In the genomic region with DNA sequence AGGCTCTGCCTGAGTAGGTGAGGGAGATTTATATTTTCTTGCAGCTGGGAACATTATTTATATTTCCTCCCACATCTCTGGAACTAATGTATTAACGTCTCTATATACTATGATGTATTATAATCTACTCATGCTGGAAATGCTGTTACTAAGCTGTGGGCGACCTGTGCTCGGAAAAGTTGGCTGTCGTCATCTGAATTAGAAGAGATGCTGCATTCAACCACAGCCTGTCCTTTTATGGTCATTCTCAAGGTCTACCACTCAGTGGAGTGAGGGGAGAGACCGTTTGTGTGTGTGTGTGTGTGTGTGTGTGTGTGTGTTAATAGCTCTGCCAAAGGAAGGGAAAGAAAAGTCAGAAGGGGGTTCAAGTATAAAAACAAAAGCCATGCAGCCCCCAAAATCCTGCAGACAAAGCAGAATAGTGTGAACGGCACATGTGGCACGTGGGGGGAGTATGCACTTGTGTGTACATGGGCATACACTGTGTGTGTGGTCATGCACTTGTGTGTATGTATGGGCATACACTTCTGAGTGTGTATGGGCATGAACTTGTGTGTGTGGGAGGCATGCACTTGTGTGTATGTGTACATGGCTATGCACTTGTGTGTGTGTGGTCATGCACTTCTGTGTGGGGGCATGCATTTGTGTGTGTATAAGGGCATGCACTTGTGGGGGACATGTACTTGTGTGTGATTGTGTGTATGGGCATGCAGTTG, we compare ENCODE assay signal across 14 mouse cellular contexts. TPM values are rescaled to one million over a fixed set of nuclear protein-coding genes. Genes with fewer than 3 reads are reported as not detected.
DNase-seq lines count a peak whose midpoint lies in the region; ATAC-seq lines count a peak whose summit lies in the region.
"Had no signal": no experiment of that assay in that cellular context is flagged by ENCODE, and none has a peak within 500 bp of the region (broad histone marks: within the 10 kb centered on the region; RNA-seq: fewer than 3 reads in every experiment).

No protein-coding gene starts in this region.

- H3K4me2 ChIP-seq in kidney, embryonic 16.5 days (replicated peaks; ENCODE audit: low read depth, low read length) = no peak overlapping the region
- H3K4me2 ChIP-seq: forebrain, embryonic 15.5 days; limb, embryonic 12.5 days had no signal

- peak; percentile 48 for DNase-seq in adrenal gland, postnatal 10 days
- DNase-seq in adrenal gland, adult 8-10 months = no peak
- no peak for DNase-seq in kidney, postnatal 36 days
- peak; percentile 85 for DNase-seq in 416B (ENCODE audit: low read depth)
- no peak for DNase-seq in limb, embryonic 10.5 days (ENCODE audit: low spot score)
- no peak for DNase-seq in cerebellum, postnatal 14 days
- DNase-seq in gastrocnemius, adult 8-10 months (ENCODE audit: low spot score in 2 of 2) = no peak
- DNase-seq: cerebellum, adult 11 months had no signal

- H3K4me3 ChIP-seq in kidney, embryonic 16.5 days (ENCODE audit: low read length) = no peak overlapping the region
- no peak overlapping the region for H3K4me3 ChIP-seq in limb, embryonic 10.5 days
- H3K4me3 ChIP-seq: forebrain, embryonic 15.5 days; limb, embryonic 12.5 days; myocyte had no signal

- ATAC-seq in kidney, embryonic 16.5 days (ENCODE audit: low FRiP score, low TSS enrichment) = peak; percentile 15; the same call in 1 of the 2 replicates
- ATAC-seq: activated CD4-positive, CD25-positive, alpha-beta regulatory T cell, adult 4 months; forebrain, embryonic 15.5 days had no signal

- no peaks in the 10 kb centered on the region for H3K9me3 ChIP-seq in kidney, embryonic 16.5 days (ENCODE audit: low read length)
- no peaks in the 10 kb centered on the region for H3K9me3 ChIP-seq in limb, embryonic 10.5 days (replicated peaks)
- H3K9me3 ChIP-seq: forebrain, embryonic 15.5 days; G1E; limb, embryonic 12.5 days had no signal

- H3K27ac ChIP-seq in kidney, embryonic 16.5 days (ENCODE audit: low read length) = no peak overlapping the region
- H3K27ac ChIP-seq in limb, embryonic 10.5 days = peak overlapping the region; percentile 63
- H3K27ac ChIP-seq: forebrain, embryonic 15.5 days had no signal

- H3K4me1 ChIP-seq in kidney, embryonic 16.5 days (ENCODE audit: insufficient read depth, low read length) = peaks cover 6% of the 10 kb centered on the region; the same call in 1 of the 2 replicates
- H3K4me1 ChIP-seq in limb, embryonic 10.5 days = peaks cover 22% of the 10 kb centered on the region
- H3K4me1 ChIP-seq: forebrain, embryonic 15.5 days had no signal

- no peaks in the 10 kb centered on the region for H3K27me3 ChIP-seq in kidney, embryonic 16.5 days (ENCODE audit: insufficient read depth, low read length)
- no peaks in the 10 kb centered on the region for H3K27me3 ChIP-seq in limb, embryonic 10.5 days (ENCODE audit: low read depth, poor library complexity, severe bottlenecking)
- H3K27me3 ChIP-seq: forebrain, embryonic 15.5 days; limb, embryonic 12.5 days had no signal

- 49% methylated on average over 7 of the region's 7 CpGs for WGBS in kidney, embryonic 16.5 days
- WGBS in limb, embryonic 10.5 days = 78% methylated on average over 7 of the region's 7 CpGs

- no peaks in the 10 kb centered on the region for H3K36me3 ChIP-seq in kidney, embryonic 16.5 days (ENCODE audit: insufficient read depth, low read length)
- no peaks in the 10 kb centered on the region for H3K36me3 ChIP-seq in limb, embryonic 10.5 days
- H3K36me3 ChIP-seq: forebrain, embryonic 15.5 days; G1E; limb, embryonic 12.5 days had no signal

- H3K9ac ChIP-seq in kidney, embryonic 16.5 days (replicated peaks; ENCODE audit: low read length) = no peak overlapping the region
- H3K9ac ChIP-seq: forebrain, embryonic 15.5 days; limb, embryonic 12.5 days had no signal

RNA-seq across cellular contexts. Expression of a gene that starts 10.3 kb away (rescaled TPM):
- total RNA-seq in adrenal gland, postnatal 10 days (2021) = 1 to 10 TPM; 3.9 to 5.3 TPM
- 1 to 10 TPM; 4.6 to 5.4 (median 5.2) TPM for total RNA-seq in adrenal gland, adult 8-10 months (2022)
- polyA plus RNA-seq in kidney, embryonic 16.5 days (2015; fragmentation: Nextera tagmentation; extraction: Ambion mirVana) = 7.0 and 7.7 TPM in 2 replicates
- polyA plus RNA-seq in limb, embryonic 10.5 days (2016; fragmentation: Nextera tagmentation; extraction: Ambion mirVana) = 5.6 and 6.7 TPM in 2 replicates
- total RNA-seq in gastrocnemius, adult 8-10 months (2022) = 1 to 10 TPM; 4.5 to 6.4 (median 5.7) TPM

RNA-seq across cellular contexts. Expression of a gene that starts 57.8 kb away (rescaled TPM):
- 10 to 100 TPM in 1 of 2 experiments, 1 to 10 TPM in 1; 8.0 to 11.9 TPM for total RNA-seq in adrenal gland, postnatal 10 days (2021)
- 10 to 100 TPM; 10.5 to 14.8 (median 13.8) TPM for total RNA-seq in adrenal gland, adult 8-10 months (2022)
- 17.8 and 21.2 TPM in 2 replicates for polyA plus RNA-seq in kidney, embryonic 16.5 days (2015; fragmentation: Nextera tagmentation; extraction: Ambion mirVana)
- polyA plus RNA-seq in limb, embryonic 10.5 days (2016; fragmentation: Nextera tagmentation; extraction: Ambion mirVana) = 30.1 and 32.7 TPM in 2 replicates
- total RNA-seq in gastrocnemius, adult 8-10 months (2022) = 1 to 10 TPM; 2.9 to 4.4 (median 3.3) TPM

Comparison
In these comparisons a context has a peak if more than half of its experiments do, and no peak if none do; other contexts are left out.
1. DNase-seq: peak in adrenal gland, postnatal 10 days (single experiment) and 416B (single experiment); none in adrenal gland, adult 8-10 months (single experiment), kidney, postnatal 36 days (0 of 2), limb, embryonic 10.5 days (single experiment), cerebellum, postnatal 14 days (0 of 2) and gastrocnemius, adult 8-10 months (0 of 2).